Mouse (Mus musculus): Measurements from ENCODE around the gene Htr3b.

Htr3b gene

DNA sequence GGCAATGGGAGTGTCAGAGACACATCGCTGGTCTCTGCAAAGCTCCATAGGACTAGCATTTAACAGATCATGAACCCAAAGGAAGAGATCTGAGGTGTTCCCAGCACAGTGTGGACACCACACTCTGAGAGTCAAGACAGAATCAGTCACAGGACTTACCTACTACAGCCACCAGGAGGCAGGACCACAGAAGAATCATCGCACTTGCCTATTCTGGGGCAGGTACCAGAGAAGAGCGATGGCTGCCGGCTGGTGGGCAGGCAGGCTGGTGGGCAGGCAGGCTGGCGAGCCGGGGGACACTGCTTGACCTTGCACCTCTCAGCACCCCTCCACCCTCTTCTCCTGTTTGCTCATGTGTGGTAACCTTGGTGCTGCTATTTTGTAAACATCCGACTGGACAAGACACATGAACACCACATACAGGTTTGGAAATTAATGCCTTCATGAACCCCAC lies at the start of gene Htr3b:
Gene Htr3b, minus strand, starts transcription at position 404 of the 454 bp plus-strand sequence.
- no peak for DNase-seq

DNA sequence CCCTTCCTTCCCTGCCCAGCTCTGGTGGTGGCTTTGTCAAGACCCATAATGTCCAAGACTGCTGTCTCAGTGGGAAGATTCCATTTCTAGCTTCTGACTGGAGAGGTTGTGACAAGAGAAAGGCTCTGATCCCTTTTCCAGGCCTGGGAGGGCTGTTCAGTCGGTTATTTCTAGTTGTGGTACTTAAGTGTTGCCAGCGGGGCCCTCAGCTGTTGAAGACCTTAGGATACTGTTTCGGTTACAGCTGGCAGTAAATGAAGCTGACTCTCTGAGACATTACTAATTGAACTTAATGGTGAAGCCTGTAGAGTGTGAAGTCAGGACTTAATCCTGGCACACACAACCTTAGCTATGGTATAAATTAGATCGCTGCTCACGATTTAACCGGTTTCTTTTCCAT lies 34.5 kb upstream of the Htr3b start:
- DNase-seq, result no peak

GRCm38 (mm10) chr9:48995735-48996134 lies 30.9 kb upstream of the Htr3b start:
- DNase-seq, result no peak

DNA sequence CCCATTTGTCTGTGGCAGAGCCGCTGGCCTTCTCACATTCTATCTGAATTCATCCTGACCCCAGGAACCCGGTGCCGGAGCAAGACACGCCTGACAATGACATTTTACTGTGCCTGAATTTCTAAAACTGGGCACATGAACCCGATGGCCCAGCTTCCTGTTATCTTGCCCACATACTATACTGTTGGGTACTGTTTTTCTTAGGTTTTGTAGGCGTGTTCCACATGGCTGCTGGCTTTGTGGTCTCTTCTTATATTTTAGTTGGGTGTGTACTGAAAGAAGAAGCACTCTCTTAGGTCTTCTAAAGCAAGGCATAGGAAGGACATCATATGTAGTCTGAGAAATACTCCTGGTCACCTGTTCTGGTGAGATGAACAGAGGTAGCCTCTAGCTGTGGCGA lies 30.0 kb upstream of the Htr3b start:
- DNase-seq, result no peak

DNA sequence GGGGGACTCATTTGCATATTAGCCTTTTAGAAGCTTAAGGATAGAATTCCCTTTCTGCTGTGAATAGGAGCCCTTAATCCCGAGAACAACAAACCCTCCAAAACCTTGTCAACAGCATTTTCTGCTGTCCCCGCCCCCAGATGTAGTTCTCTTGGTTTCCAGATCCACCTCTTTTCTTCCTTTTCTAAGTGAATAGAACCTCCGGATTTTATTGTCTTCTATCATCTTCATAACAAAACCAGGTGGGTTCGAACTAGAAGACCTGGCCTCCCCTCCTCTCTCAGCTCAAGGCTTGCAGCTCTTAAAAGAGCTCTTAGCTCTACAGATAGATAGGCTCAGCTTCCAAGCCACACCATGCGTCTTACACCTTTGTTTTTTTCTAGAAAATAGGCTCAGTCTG lies 26.9 kb upstream of the Htr3b start:
- DNase-seq, result no peak

DNA sequence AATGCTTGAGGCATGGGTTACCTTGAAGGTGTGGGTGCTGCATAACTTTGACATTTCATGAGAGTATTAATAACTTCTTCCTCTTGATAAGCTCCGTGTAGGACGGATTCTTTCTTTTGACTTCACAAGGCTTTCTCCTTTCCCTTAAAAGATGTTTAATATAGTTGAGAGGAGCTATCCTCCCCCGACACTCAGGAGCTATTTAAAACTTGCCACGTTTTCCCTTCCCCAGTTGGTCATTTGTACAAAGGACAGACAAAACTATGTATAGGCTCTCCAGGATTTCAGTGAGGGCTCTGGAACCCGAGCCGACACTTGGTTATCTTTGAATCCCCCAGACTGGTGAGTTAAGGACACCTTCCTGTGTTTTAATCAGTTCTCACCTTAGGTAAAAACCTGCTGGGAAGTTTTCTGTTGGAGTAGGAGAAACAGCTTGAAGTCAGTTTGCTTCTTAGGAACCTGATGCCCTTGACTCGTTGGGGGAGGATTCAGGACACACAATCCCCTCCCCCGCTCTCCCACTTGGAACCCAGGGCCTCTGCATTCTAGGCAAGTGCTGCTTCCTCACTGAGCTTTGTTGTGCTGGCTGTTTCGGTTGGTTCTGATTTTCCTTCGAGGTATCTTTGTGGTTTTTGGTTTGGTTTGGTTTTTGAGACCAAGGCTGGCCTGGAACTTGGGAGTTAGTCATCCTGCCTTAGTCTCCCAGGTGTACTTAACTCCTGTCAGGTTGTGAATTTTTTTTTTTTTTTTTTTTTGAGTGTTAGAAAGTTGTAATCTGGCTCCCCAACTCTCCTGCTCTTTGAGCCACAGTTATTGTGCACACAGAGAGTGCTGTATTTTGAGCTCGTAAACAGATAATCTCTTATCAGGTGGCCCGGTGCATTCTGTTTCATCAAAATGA lies 22.7 kb upstream of the Htr3b start:
- peak; percentile 39 for DNase-seq

DNA sequence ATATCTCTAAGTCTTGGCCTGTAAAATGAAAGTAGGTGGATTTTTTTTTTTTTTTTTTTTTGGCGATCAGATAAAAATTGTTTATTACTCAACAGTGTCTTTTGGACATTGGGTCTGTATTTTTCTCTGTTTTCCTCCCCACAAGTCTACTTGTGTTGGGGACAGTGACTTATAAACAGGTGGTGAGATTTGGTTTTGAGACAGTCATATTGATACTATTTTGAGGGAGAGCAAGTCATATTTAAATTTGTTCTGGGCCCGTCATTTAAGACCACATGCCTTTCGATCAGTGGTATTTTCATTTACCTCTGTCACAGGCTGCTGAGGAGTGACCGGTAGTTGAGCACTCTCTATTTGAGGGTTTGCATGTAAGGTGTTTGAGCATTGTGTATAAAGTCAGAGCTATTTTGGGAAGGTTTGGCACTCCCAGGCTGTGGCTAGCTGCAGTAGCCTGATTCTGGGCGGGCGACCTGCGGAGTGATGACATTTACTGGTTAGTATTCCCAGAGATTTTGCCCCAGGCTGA lies 21.9 kb upstream of the Htr3b start:
- DNase-seq, result peak; percentile 66

GRCm38 (mm10) chr9:48985708-48986088 lies 20.9 kb upstream of the Htr3b start:
- no peak for DNase-seq

GRCm38 (mm10) chr9:48984845-48985707 lies 20.3 kb upstream of the Htr3b start, which contains the start of gene Usp28:
Gene Usp28, plus strand, starts transcription at chr9:48985375.
- DNase-seq, result peak; percentile 100

DNA sequence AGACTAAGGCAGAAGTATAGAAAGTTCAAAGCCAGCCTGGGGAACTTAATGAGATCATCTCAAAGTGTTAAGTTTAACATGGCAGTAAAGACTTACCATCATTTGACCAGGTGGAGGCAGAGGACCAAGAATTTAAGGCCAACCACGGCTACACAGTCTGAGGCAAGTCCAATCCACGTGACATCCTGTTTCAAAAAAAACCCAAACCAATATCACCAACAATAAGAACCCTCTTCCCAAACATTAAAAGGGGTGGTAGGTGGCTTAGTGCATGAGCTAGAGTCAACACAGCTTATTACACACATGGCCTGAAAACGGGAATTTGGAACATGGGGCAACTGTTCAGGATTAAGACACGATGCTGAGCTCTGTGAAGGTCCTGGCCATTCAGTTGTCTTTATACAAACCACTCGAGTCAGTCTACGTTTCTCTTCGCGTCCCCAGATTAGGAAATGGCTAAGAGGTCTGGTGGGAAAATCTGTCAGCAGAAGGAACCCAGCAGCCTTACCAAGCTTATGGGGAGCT lies 19.6 kb upstream of the Htr3b start:
- DNase-seq, result no peak

DNA sequence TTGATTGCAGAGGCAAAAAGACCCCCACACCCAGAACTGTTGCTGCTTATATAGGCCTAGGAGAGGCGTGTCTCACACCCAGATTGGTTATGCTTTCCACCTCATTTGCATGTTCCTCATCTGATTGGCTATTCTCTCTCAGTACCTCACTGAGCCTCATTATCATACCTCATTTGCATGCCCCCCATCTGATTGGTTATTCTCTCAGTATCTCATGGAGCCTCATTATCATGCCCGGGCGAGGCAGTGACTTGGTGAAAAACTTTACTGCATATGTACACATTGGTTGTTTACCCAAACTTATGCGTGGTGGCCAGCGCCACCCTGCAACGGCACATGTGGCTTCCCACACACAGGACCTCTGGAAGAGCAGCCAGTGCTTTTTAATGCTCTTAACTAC lies 19.0 kb upstream of the Htr3b start:
- peak; percentile 31 for DNase-seq

GRCm38 (mm10) chr9:48981827-48982226 lies 17.0 kb upstream of the Htr3b start:
- no peak for DNase-seq

DNA sequence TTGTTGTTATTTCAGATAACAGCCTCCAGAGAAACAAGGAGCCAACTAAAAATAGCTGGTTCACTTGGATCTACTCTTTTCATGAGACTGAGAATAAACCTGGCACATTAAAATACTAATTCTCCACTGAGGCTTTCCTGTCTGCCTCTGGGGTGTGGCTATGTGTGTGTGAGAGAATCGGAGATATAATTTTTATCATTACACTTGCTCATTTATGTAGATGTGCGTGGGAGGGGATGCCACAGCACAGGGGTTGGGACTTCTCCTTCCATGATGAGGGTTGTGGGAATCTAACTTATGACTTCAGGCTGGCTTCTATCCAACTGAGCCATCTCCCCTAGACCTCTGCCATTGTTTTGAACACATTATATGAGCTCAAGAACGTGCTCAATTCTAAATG lies 16.0 kb upstream of the Htr3b start:
- DNase-seq, result no peak

- DNase-seq, result no peak
These were observed 15.6 kb upstream of the Htr3b start for GRCm38 (mm10) chr9:48980371-48980770.

- DNase-seq, result no peak
These were observed 12.0 kb upstream of the Htr3b start for GRCm38 (mm10) chr9:48976661-48977355.

DNA sequence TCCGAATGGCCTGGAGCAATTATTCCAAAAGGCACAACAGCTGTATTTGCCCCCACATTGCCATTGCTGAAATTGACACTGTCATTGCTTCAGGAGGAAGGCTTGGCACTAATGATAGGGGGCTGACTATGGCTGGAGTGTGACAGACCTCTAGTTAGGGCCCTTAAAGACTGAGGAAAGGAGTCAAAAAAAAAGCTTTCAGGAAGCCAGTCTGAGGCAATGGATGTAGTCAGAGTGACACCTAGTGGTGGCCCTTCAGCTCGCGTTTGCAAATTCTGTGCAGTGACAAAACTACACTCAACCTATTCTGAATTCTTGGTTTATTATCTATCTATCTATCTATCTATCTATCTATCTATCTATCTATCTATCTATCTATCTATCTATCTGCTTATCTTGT lies 7.7 kb upstream of the Htr3b start:
- DNase-seq, result no peak

DNA sequence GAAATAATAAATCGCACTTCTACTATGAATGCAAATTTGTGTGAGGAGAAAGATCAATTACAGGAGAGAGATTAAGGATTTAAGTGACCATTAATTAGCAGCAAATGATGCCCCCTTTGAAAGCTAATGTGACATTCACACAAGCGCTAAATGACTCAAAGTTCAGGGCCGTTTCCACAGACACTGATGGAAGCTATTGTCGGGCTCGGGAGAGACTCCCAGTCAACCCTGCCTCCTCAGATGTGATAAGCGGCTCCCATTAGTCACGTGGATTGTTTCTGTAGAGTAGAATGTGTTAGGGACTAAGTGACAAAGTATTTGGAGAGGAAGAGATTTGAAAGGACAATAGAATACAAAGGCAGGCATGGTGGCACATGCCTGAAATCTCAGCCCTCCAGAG lies 2.7 kb downstream of the Htr3b start:
- no peak for DNase-seq

DNA sequence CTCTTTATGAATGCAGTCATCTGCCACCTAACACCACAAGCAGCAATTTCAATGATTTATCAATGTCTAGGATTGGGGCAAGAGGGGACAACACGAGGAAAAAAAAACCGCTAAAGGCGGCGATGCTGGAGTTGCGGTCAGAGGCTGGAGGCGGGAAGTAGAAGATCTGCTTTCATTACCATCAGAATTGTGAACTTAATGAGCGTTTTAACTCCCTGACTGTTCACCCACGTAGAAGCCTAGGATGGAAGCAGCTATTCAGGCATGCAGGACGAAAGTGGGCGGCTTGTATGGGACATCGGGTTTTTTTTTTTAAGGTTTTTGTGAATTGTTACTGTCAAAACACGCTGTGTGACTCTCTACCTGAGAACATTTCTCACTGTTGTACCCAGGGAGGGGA lies 3.5 kb downstream of the Htr3b start:
- no peak for DNase-seq

DNA sequence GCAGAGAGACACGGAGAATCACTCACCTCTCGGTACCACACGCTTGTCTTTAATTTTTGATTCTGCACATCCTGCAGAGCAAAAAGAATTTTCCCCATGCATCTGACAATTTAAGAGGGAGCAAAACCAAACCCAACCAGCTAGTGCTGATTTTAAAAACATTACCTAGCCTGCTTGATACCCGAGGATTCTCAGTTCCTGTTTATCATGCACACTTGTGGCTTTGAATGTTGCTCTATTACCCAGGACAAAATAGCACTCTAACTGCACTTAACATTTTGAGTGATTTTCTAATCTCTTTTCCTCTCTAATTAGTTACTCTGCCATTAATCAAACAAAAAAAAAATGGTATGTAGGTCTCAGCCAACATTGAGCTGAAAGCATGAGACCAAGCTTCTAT lies 17.2 kb downstream of the Htr3b start:
- no peak for DNase-seq

- DNase-seq, result no peak
These were observed 22.4 kb downstream of the Htr3b start for GRCm38 (mm10) chr9:48942349-48942748.

- no peak for DNase-seq
These were observed 35.4 kb downstream of the Htr3b start for GRCm38 (mm10) chr9:48929436-48929835.

- no peak for DNase-seq
These were observed 36.0 kb downstream of the Htr3b start for GRCm38 (mm10) chr9:48928781-48929180.

Data from cerebellum, adult 9-11 months (tissue).